Mouse (Mus musculus): Measurements from ENCODE around the gene Snrnp25. TPM values are rescaled to one million over a fixed set of nuclear protein-coding genes. Genes with fewer than 3 reads are reported as not detected.

The Snrnp25 gene
- total and polyA plus RNA-seq, 3 experiments = 106 to 208 (median 123) TPM

DNA sequence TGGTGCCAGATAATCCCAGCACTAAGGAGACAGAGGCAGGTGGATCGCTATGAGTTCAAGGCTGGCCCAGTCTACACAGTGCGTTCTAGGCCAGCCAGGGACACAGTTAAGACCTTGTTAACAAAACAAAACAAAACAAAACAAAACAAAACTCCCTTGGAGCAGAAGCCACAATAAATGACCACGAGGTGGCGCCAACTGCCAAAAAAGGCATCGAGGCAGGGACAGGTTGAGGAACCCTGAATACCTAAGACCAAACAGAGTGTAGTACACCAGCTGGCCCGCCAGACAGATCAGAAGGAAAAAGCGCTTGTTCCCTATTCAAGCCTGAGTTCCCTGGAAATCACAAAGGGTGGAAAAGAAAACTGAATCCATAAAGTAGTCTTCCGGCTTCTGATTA is 11.6 kb downstream of the Snrnp25 start:
- Histone ChIP-seq H3K4me1 (ENCODE audit: control insufficient read depth in 1 of 2, insufficient read depth in 2 of 2) (peaks cover 4 to 43% of the 10 kb centered on the region in 2 experiments; a peak in 3 of 4 replicates), H3K9ac (ENCODE audit: insufficient read depth, low read depth) (no peak overlapping the region), H3K79me2 (replicated peaks; ENCODE audit: control insufficient read depth, extremely low read depth, insufficient read depth, poor library complexity, severe bottlenecking) (no peaks in the 10 kb centered on the region), H3K4me3 (replicated peaks in 1 of 3; ENCODE audit: low read depth in 2 of 3, low read length in 2 of 3, poor library complexity in 1 of 3) (no peak overlapping the region), H3K4me2 (ENCODE audit: insufficient read depth, low read depth, poor library complexity, severe bottlenecking) (no peak overlapping the region), H3K27me3 (replicated peaks) (no peaks in the 10 kb centered on the region), H3K27ac (ENCODE audit: insufficient read depth, low read depth) (no peak overlapping the region), H3K9me3 (replicated peaks; ENCODE audit: low read length) (no peaks in the 10 kb centered on the region), H3K36me3 (replicated peaks in 1 of 2; ENCODE audit: control insufficient read depth in 1 of 2, insufficient read depth in 1 of 2, low read length in 1 of 2) (peaks cover 39 to 72% of the 10 kb centered on the region in 2 experiments)
- peak; percentile 88 for DNase-seq (ENCODE audit: extremely low read depth)
- dilution Hi-C loops (cut with MboI; ENCODE audit: extremely low pct_ligation_motif_present, extremely low pct_unique_long_range_greater_than_20kb, low sequenced_read_pairs) (no loop called here), in situ Hi-C loops (cut with MboI; ENCODE audit: low pct_ligation_motif_present, low pct_unique_long_range_greater_than_20kb, low sequenced_read_pairs) (no loop called here)
- TF ChIP-seq ELF1 (IDR thresholded peaks at IDR 0.05; ENCODE audit: low read depth, low read length) = no peak
- peak; percentile 43; the same call in 1 of the 2 replicates for TF ChIP-seq IRF4 (IDR thresholded peaks at IDR 0.05; ENCODE audit: low read depth, low read length)
- peak; percentile 50 to 97 for TF ChIP-seq CTCF (conservative IDR thresholded peaks at IDR 0.05 in 1 of 2, IDR thresholded peaks at IDR 0.05 in 1 of 2; ENCODE audit: low read depth in 2 of 2, low read length in 2 of 2)
- peak; percentile 98 for TF ChIP-seq SMC3 (IDR thresholded peaks at IDR 0.05; ENCODE audit: low read depth, low read length)
- peak; percentile 27; the same call in 1 of the 2 replicates for TF ChIP-seq MEF2A (IDR thresholded peaks at IDR 0.05; ENCODE audit: borderline replicate concordance, low read depth, low read length)
- TF ChIP-seq ZC3H11A (IDR thresholded peaks at IDR 0.05; ENCODE audit: low read depth, low read length) = peak; percentile 69
- TF ChIP-seq RAD21 (IDR thresholded peaks at IDR 0.05; ENCODE audit: low read depth, low read length) = peak; percentile 93
- TF ChIP-seq JUND (conservative IDR thresholded peaks at IDR 0.05; ENCODE audit: low read depth, low read length) = no peak

DNA sequence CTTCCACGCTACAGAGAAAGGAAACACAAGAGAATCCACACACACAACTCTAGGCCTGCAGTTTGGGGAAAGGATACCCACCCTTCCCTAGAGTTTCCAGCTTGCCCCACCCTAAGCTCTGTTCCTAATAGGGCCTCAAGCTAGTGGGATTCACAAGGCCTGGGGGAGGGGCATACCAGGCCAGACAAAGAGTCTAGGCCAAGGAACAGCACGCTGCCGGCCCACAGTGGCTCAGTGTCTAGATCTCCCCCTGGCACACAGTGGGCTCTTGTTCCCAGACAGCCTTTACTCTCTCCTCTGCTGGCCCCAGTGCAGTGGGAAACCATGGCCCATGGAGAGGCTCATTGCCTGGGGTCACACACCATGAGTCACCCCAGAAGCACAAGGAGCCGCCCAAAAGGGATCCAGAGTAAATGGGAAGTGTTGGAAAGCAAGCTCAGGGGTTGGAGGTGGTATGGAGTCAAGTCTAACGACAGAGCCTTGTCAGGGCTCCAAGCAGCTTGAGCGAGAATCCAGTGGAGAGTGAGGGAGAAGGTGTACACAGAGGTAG is 13.4 kb downstream of the Snrnp25 start:
- H3K9me3 ChIP-seq (replicated peaks; ENCODE audit: low read length) = peaks cover 3% of the 10 kb centered on the region
- DNase-seq (ENCODE audit: extremely low read depth) = no peak
- no peak overlapping the region for H3K9ac ChIP-seq (ENCODE audit: insufficient read depth, low read depth)
- dilution Hi-C loops (cut with MboI; ENCODE audit: extremely low pct_ligation_motif_present, extremely low pct_unique_long_range_greater_than_20kb, low sequenced_read_pairs) (no loop called here), in situ Hi-C loops (cut with MboI; ENCODE audit: low pct_ligation_motif_present, low pct_unique_long_range_greater_than_20kb, low sequenced_read_pairs) (no loop called here)
- H3K4me1 ChIP-seq (ENCODE audit: control insufficient read depth in 1 of 2, insufficient read depth in 2 of 2) = peaks cover 12 to 57% of the 10 kb centered on the region in 2 experiments
- no peak overlapping the region for H3K4me2 ChIP-seq (ENCODE audit: insufficient read depth, low read depth, poor library complexity, severe bottlenecking)
- peaks cover 22 to 54% of the 10 kb centered on the region in 2 experiments for H3K36me3 ChIP-seq (replicated peaks in 1 of 2; ENCODE audit: control insufficient read depth in 1 of 2, insufficient read depth in 1 of 2, low read length in 1 of 2)
- no peaks in the 10 kb centered on the region for H3K79me2 ChIP-seq (replicated peaks; ENCODE audit: control insufficient read depth, extremely low read depth, insufficient read depth, poor library complexity, severe bottlenecking)
- no peak overlapping the region for H3K27ac ChIP-seq (ENCODE audit: insufficient read depth, low read depth)
- no peak overlapping the region for H3K4me3 ChIP-seq (replicated peaks in 1 of 3; ENCODE audit: low read depth in 2 of 3, low read length in 2 of 3, poor library complexity in 1 of 3)
- TF ChIP-seq NRF1 (IDR thresholded peaks at IDR 0.05; ENCODE audit: low read depth, low read length) (no peak), BHLHE40 (IDR thresholded peaks at IDR 0.05; ENCODE audit: low read depth, low read length) (no peak), UBTF (IDR thresholded peaks at IDR 0.05; ENCODE audit: low read depth, low read length) (no peak), POLR2AphosphoS2 (IDR thresholded peaks at IDR 0.05; ENCODE audit: low read depth, low read length) (no peak), IRF4 (IDR thresholded peaks at IDR 0.05; ENCODE audit: low read depth, low read length) (no peak), MAFK (IDR thresholded peaks at IDR 0.05; ENCODE audit: insufficient replicate concordance, low read length) (no peak), MYC (IDR thresholded peaks at IDR 0.05; ENCODE audit: low read depth, low read length) (no peak), CTCF (conservative IDR thresholded peaks at IDR 0.05 in 1 of 2, IDR thresholded peaks at IDR 0.05 in 1 of 2; ENCODE audit: low read depth in 2 of 2, low read length in 2 of 2) (no peak), MAX (IDR thresholded peaks at IDR 0.05; ENCODE audit: low read length) (no peak), MAZ (IDR thresholded peaks at IDR 0.05; ENCODE audit: low read depth, low read length) (no peak), TBP (conservative IDR thresholded peaks at IDR 0.05; ENCODE audit: low read depth, low read length) (no peak), RCOR1 (conservative IDR thresholded peaks at IDR 0.05; ENCODE audit: low read depth, low read length) (no peak), USF2 (conservative IDR thresholded peaks at IDR 0.05; ENCODE audit: low read depth, low read length) (no peak), KAT2A (IDR thresholded peaks at IDR 0.05; ENCODE audit: insufficient replicate concordance, low read length) (no peak), USF1 (IDR thresholded peaks at IDR 0.05; ENCODE audit: low read depth, low read length) (no peak), POLR2A (IDR thresholded peaks at IDR 0.05; ENCODE audit: low read depth, low read length) (no peak), MXI1 (IDR thresholded peaks at IDR 0.05; ENCODE audit: low read depth, low read length) (no peak), ZKSCAN1 (IDR thresholded peaks at IDR 0.05; ENCODE audit: borderline replicate concordance, low read depth, low read length) (no peak)
- H3K27me3 ChIP-seq (replicated peaks) = peaks cover 4% of the 10 kb centered on the region
